9 mouse cellular contexts compared by ENCODE assay signal in the genomic region with DNA sequence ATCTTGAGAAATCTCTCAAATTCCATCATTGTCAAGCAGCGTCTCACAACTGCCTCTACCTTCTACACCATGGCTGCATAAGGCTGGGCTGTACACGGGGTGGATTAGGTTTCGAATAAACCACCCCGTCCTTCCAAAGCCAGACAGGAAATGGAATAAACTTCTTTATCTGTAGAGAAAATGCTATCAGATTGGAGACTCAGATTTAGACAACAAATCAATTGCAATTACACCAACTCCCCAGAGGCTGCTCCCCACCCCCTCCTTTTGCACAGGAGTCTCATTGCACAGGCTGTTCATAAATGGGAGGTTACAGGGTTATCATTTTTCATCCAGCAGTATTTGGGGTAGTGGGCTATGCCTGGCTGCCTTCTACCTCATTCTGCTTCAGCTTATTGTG. TPM values are rescaled to one million over a fixed set of nuclear protein-coding genes. Genes with fewer than 3 reads are reported as not detected.
DNase-seq lines count a peak whose midpoint lies in the region; ATAC-seq and TF ChIP-seq lines count a peak whose summit lies in the region.
"Had no signal": no experiment of that assay in that cellular context is flagged by ENCODE, and none has a peak within 500 bp of the region (broad histone marks: within the 10 kb centered on the region; RNA-seq: fewer than 3 reads in every experiment).

No protein-coding gene starts in this region.

- no peaks in the 10 kb centered on the region for H3K36me3 ChIP-seq in heart, embryonic 15.5 days
- no peaks in the 10 kb centered on the region for H3K36me3 ChIP-seq in CH12.LX (replicated peaks in 1 of 2; ENCODE audit: control insufficient read depth in 1 of 2, insufficient read depth in 1 of 2, low read length in 1 of 2)
- H3K36me3 ChIP-seq in hindbrain, embryonic 11.5 days (ENCODE audit: control insufficient read depth, insufficient read depth, low read length), result no peaks in the 10 kb centered on the region
- no peaks in the 10 kb centered on the region for H3K36me3 ChIP-seq in midbrain, embryonic 12.5 days

- H3K4me3 ChIP-seq in heart, embryonic 15.5 days, result peak overlapping the region; percentile 70
- H3K4me3 ChIP-seq in CH12.LX (replicated peaks in 1 of 3; ENCODE audit: low read depth in 2 of 3, low read length in 2 of 3, poor library complexity in 1 of 3), result peak overlapping the region; percentile 68 to 97 (median 80)
- H3K4me3 ChIP-seq in hindbrain, embryonic 11.5 days (ENCODE audit: low read depth, low read length), result peak overlapping the region; percentile 57
- peak overlapping the region; percentile 58 for H3K4me3 ChIP-seq in midbrain, embryonic 12.5 days

- no peak for ATAC-seq in heart, embryonic 15.5 days (replicated peaks; ENCODE audit: insufficient number of reproducible peaks, insufficient read depth, low FRiP score, low read depth)
- ATAC-seq in hindbrain, embryonic 11.5 days (ENCODE audit: low FRiP score), result no peak
- ATAC-seq in midbrain, embryonic 12.5 days (ENCODE audit: low FRiP score, low read depth), result no peak
- no peak for ATAC-seq in megakaryocyte-erythroid progenitor cell, adult 5-6 weeks (replicated peaks; ENCODE audit: low FRiP score, low TSS enrichment, poor library complexity, severe bottlenecking)

- DNase-seq in heart, postnatal 36 days, result no peak
- no peak for DNase-seq in CH12.LX (ENCODE audit: extremely low read depth)
- no peak for DNase-seq in hindbrain, embryonic 11.5 days (ENCODE audit: low spot score)
- no peak for DNase-seq in ovary, postnatal 10 days (ENCODE audit: low spot score)
- DNase-seq in adrenal gland, adult 8-10 months, result no peak
- DNase-seq: lung, adult 2 months had no signal

- no peak overlapping the region for H3K27ac ChIP-seq in heart, embryonic 15.5 days
- no peak overlapping the region for H3K27ac ChIP-seq in CH12.LX (ENCODE audit: insufficient read depth, low read depth)
- H3K27ac ChIP-seq in hindbrain, embryonic 11.5 days (ENCODE audit: low read depth, low read length), result no peak overlapping the region
- H3K27ac ChIP-seq in midbrain, embryonic 12.5 days (replicated peaks), result no peak overlapping the region

- H3K4me1 ChIP-seq in heart, embryonic 15.5 days (replicated peaks), result peaks cover 19% of the 10 kb centered on the region
- H3K4me1 ChIP-seq in CH12.LX (ENCODE audit: control insufficient read depth in 1 of 2, insufficient read depth in 2 of 2), result peaks cover 19 to 32% of the 10 kb centered on the region in 2 experiments
- H3K4me1 ChIP-seq in hindbrain, embryonic 11.5 days (replicated peaks; ENCODE audit: control insufficient read depth, insufficient read depth, low read length), result no peaks in the 10 kb centered on the region
- peaks cover 5% of the 10 kb centered on the region; the same call in 1 of the 2 replicates for H3K4me1 ChIP-seq in midbrain, embryonic 12.5 days

- no peaks in the 10 kb centered on the region for H3K27me3 ChIP-seq in heart, embryonic 15.5 days
- H3K27me3 ChIP-seq in CH12.LX (replicated peaks), result no peaks in the 10 kb centered on the region
- no peaks in the 10 kb centered on the region for H3K27me3 ChIP-seq in hindbrain, embryonic 11.5 days (ENCODE audit: control insufficient read depth, insufficient read depth, low read length)
- no peaks in the 10 kb centered on the region for H3K27me3 ChIP-seq in midbrain, embryonic 12.5 days

- no peak for TF ChIP-seq RAD21 in CH12.LX (IDR thresholded peaks at IDR 0.05; ENCODE audit: low read depth, low read length)

- in situ Hi-C loops in CH12.LX (cut with MboI; ENCODE audit: low pct_ligation_motif_present, low pct_unique_long_range_greater_than_20kb, low sequenced_read_pairs), result no loop called here

- H3K79me2 ChIP-seq in CH12.LX (replicated peaks; ENCODE audit: control insufficient read depth, extremely low read depth, insufficient read depth, poor library complexity, severe bottlenecking), result peaks cover 47% of the 10 kb centered on the region

- no peak for TF ChIP-seq POLR2A in CH12.LX (IDR thresholded peaks at IDR 0.05; ENCODE audit: low read depth, low read length)

- 0 out of 2 replicates have a peak overlapping the region, but pooled peaks have one; percentile 71 for H3K9ac ChIP-seq in heart, embryonic 15.5 days
- H3K9ac ChIP-seq in CH12.LX (ENCODE audit: insufficient read depth, low read depth), result peak overlapping the region; percentile 71
- no peak overlapping the region for H3K9ac ChIP-seq in hindbrain, embryonic 11.5 days (ENCODE audit: low read depth, low read length)
- H3K9ac ChIP-seq in midbrain, embryonic 12.5 days (replicated peaks), result no peak overlapping the region

- peak overlapping the region; percentile 73 for H3K4me2 ChIP-seq in heart, embryonic 15.5 days
- H3K4me2 ChIP-seq in CH12.LX (ENCODE audit: insufficient read depth, low read depth, poor library complexity, severe bottlenecking), result peak overlapping the region; percentile 90
- H3K4me2 ChIP-seq in hindbrain, embryonic 11.5 days (replicated peaks; ENCODE audit: low read depth, low read length), result peak overlapping the region; percentile 56
- peak overlapping the region; percentile 61 for H3K4me2 ChIP-seq in midbrain, embryonic 12.5 days (replicated peaks)

- no peak for TF ChIP-seq CTCF in CH12.LX (conservative IDR thresholded peaks at IDR 0.05 in 1 of 2, IDR thresholded peaks at IDR 0.05 in 1 of 2; ENCODE audit: low read depth in 2 of 2, low read length in 2 of 2)

- H3K9me3 ChIP-seq in heart, embryonic 15.5 days (replicated peaks), result no peaks in the 10 kb centered on the region
- no peaks in the 10 kb centered on the region for H3K9me3 ChIP-seq in CH12.LX (replicated peaks; ENCODE audit: low read length)
- H3K9me3 ChIP-seq in hindbrain, embryonic 11.5 days (ENCODE audit: control insufficient read depth, low read length), result no peaks in the 10 kb centered on the region
- no peaks in the 10 kb centered on the region for H3K9me3 ChIP-seq in midbrain, embryonic 12.5 days

- dilution Hi-C loops in CH12.LX (cut with MboI; ENCODE audit: extremely low pct_ligation_motif_present, extremely low pct_unique_long_range_greater_than_20kb, low sequenced_read_pairs), result no loop called here

- TF ChIP-seq EP300 in CH12.LX (IDR thresholded peaks at IDR 0.05; ENCODE audit: low read length), result no peak

- WGBS in heart, embryonic 15.5 days, result 53% methylated on average over 4 of the region's 4 CpGs
- WGBS in hindbrain, embryonic 11.5 days, result 74% methylated on average over 4 of the region's 4 CpGs
- WGBS in midbrain, embryonic 12.5 days, result 66% methylated on average over 4 of the region's 4 CpGs

- intact Hi-C loops in heart, postnatal 36 days (cut with DNase I), result no loop called here

TF ChIP-seq in CH12.LX, 34 proteins besides CTCF, POLR2A, EP300 and RAD21:
- TF ChIP-seq CHD1 (IDR thresholded peaks at IDR 0.05; ENCODE audit: low read depth, low read length) (no peak), GABPA (IDR thresholded peaks at IDR 0.05; ENCODE audit: insufficient replicate concordance, low read depth, low read length) (no peak), MAZ (IDR thresholded peaks at IDR 0.05; ENCODE audit: low read depth, low read length) (no peak), BHLHE40 (IDR thresholded peaks at IDR 0.05; ENCODE audit: low read depth, low read length) (no peak), ETS1 (conservative IDR thresholded peaks at IDR 0.05; ENCODE audit: low read depth, low read length) (no peak), ELF1 (IDR thresholded peaks at IDR 0.05; ENCODE audit: low read depth, low read length) (no peak), PAX5 (IDR thresholded peaks at IDR 0.05; ENCODE audit: low read length) (no peak), MYC (IDR thresholded peaks at IDR 0.05; ENCODE audit: low read depth, low read length) (no peak), JUND (conservative IDR thresholded peaks at IDR 0.05; ENCODE audit: low read depth, low read length) (no peak), CHD2 (IDR thresholded peaks at IDR 0.05; ENCODE audit: low read length) (no peak), USF2 (conservative IDR thresholded peaks at IDR 0.05; ENCODE audit: low read depth, low read length) (no peak), NELFE (IDR thresholded peaks at IDR 0.05; ENCODE audit: low read depth, low read length) (no peak), NRF1 (IDR thresholded peaks at IDR 0.05; ENCODE audit: low read depth, low read length) (no peak), ZKSCAN1 (IDR thresholded peaks at IDR 0.05; ENCODE audit: borderline replicate concordance, low read depth, low read length) (no peak), JUN (IDR thresholded peaks at IDR 0.05; ENCODE audit: insufficient read depth, low read depth, low read length) (no peak), MAFK (IDR thresholded peaks at IDR 0.05; ENCODE audit: insufficient replicate concordance, low read length) (no peak), MXI1 (IDR thresholded peaks at IDR 0.05; ENCODE audit: low read depth, low read length) (no peak)

RNA-seq across cellular contexts. Expression of a gene that starts 3.7 kb away (rescaled TPM):
- 46.1 and 49.2 TPM in 2 replicates for polyA plus RNA-seq in heart, embryonic 15.5 days (2015; fragmentation: Nextera tagmentation; extraction: Ambion mirVana)
- total RNA-seq in heart, postnatal 36 days (2021), result 1 to 10 TPM; 5.1 to 5.6 TPM
- total RNA-seq in CH12.LX (2012; rRNA removed) (88.1 and 98.8 TPM in 2 replicates), CH12.LX (2014; rRNA removed) (94.1 and 94.4 TPM in 2 replicates)
- polyA plus RNA-seq in CH12.LX (2012; ENCODE audit: insufficient read length, low read depth), result 180 and 214 TPM in 2 replicates
- 57.5 and 62.8 TPM in 2 replicates for polyA plus RNA-seq in hindbrain, embryonic 11.5 days (2014; fragmentation: Nextera tagmentation; extraction: Ambion mirVana)
- 49.2 and 55.5 TPM in 2 replicates for polyA plus RNA-seq in midbrain, embryonic 12.5 days (2016; fragmentation: Nextera tagmentation; extraction: Ambion mirVana)
- total RNA-seq in adrenal gland, adult 8-10 months (2022), result 10 to 100 TPM; 21.4 to 45.9 (median 31.0) TPM
- 15.5 TPM in 2 replicates for total RNA-seq in megakaryocyte-erythroid progenitor cell, adult 5-6 weeks (2014; fragmentation: Nextera tagmentation)
- total RNA-seq in megakaryocyte-erythroid progenitor cell, adult 5-6 weeks (2017), result 19.9 and 27.3 TPM in 2 replicates

Comparison
In these comparisons a context has a peak if more than half of its experiments do, and no peak if none do; other contexts are left out.
1. H3K9ac ChIP-seq: peak in heart, embryonic 15.5 days (single experiment) and CH12.LX (single experiment); none in hindbrain, embryonic 11.5 days (single experiment) and midbrain, embryonic 12.5 days (single experiment).
2. Peak in every context shown above with its lines, with median percentiles within 50 percentile points of each other: H3K4me2 ChIP-seq and H3K4me3 ChIP-seq.